Mouse (Mus musculus): ENCODE data around the gene 4930572O03Rik. TPM values are rescaled to one million over a fixed set of nuclear protein-coding genes. Genes with fewer than 3 reads are reported as not detected.
"Not testable (repeated sequence)": the region's sequence is repeated elsewhere in the genome, so short reads cannot be mapped to it uniquely, and the experiment has no call there.

4930572O03Rik gene
- total RNA-seq (2021) = not detected
- long read RNA-seq, experiment 1 = 0 reads
- long read RNA-seq, experiment 2 = 0 reads

DNA sequence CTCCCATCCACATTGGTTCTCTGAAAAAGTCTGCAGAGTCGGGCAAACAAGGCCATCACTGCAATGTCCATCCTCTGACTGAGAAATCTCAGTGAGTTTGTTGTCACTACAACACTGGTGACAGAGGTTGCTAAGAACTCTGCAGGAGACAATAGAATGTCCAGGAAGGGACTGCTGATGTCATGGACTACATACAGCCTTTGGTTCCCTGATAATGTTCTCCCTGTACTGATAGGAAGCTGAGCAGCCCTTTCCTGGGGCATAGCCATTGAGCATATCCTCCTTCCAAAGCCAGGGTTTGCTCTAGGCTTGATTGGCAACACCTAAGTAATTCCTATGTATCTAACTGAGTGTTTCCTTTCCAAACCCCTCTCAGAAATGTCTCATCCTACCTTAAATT, at the start of gene 4930572O03Rik:
Gene 4930572O03Rik (minus strand): TSS at position 101 of the 400 bp plus-strand sequence.
- DNase-seq = not testable (repeated sequence)

DNA sequence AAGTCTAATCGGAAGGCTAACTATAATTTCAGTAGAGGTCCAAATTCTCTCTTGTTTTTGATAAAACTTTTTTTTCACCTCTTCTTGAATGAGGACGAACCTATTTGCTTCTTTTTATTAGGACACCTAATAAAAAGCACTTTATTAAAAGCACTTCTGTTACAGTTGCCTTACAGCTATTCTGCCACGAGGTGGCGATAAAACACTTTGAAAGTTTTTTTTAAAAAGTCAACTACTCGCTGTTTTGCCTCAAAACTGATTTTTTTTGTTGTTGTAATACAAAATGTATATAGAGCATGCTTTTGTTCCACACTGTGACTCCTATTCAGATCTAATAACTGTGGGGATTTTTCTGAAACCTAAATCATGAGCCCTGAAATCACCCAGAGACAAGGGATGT, 46.0 kb upstream of the 4930572O03Rik start:
- peak; percentile 44 for DNase-seq

DNA sequence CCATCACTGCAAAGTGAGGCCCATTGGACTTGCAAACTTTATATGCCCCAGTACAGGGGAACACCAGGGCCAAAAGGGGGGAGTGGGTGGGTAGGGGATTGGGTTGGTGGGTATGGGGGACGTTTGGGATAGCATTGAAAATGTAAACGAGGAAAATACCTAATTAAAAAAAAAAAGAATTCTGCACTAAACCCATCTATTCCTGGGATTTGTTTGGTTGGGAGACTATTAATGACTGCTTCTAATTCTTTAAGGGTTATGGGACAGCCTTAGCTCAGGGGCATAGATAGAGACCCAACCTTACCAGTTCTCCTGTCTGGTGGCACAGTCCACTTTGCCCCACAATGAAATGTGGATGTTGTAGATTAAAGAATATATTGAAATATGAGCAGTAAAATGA, 40.9 kb upstream of the 4930572O03Rik start:
- DNase-seq = not testable (repeated sequence)

DNA sequence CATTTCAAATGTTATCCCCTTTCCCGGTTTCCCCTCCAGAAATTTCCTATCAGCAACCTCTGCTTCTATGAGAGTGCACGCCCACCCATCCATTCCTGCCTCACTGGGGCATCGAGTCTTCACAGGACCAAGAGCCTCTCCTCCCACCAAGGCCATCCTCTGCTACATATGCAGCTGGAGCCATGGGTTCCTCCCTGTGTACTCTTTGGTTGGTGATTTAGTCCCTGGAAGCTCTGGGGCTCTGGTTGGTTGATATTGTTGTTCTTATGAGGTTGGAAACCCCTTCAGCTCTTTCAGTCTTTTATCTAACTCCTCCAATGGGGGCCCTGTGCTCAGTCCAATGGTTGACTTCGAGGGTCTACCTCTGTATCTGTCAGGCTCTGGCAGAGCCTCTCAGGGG, 35.0 kb upstream of the 4930572O03Rik start:
- not testable (repeated sequence) for DNase-seq

DNA sequence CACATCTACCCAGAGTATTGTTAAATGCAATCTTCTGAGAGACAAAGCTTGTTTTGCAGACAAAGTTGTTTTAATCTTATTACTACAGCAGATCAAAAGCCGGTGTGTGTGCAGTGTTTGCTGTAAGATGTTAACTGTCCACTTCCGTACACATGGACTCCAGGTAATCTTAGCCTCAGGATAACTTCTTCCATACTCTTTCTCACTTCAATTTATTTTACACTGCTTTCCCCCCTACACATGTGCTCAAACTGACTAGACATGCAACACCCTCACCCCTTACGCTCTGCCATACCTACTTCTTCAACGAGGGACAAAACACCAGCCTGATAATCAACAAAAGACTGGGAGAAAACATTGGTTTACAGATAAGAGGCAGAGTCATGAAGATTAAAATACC, 34.0 kb upstream of the 4930572O03Rik start:
- DNase-seq = not testable (repeated sequence)

DNA sequence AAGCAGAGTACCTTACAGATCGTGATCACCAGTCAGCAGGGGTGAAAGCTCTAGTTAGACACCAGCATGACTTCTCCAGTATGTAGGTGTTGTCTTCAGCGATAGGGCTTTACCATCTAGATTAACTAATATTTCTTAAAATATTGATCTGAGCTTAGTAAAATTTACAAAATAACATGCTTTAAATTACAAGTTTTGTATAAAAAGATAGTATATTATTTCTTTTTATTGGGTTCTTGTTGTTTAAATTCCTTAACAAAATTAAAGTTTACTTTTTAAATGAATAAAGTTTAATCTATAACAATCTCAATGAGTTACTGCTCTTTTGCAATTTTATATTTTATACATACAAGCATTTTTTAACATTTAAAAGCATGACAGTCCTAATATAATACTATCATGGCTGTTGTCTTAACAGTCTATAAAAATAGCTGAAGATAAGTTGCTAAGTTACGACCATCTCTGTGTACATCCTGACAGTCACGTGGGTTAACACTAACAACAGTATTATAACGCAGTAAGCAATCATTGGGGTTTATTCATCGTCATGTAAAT, 32.9 kb upstream of the 4930572O03Rik start:
- not testable (repeated sequence) for DNase-seq

DNA sequence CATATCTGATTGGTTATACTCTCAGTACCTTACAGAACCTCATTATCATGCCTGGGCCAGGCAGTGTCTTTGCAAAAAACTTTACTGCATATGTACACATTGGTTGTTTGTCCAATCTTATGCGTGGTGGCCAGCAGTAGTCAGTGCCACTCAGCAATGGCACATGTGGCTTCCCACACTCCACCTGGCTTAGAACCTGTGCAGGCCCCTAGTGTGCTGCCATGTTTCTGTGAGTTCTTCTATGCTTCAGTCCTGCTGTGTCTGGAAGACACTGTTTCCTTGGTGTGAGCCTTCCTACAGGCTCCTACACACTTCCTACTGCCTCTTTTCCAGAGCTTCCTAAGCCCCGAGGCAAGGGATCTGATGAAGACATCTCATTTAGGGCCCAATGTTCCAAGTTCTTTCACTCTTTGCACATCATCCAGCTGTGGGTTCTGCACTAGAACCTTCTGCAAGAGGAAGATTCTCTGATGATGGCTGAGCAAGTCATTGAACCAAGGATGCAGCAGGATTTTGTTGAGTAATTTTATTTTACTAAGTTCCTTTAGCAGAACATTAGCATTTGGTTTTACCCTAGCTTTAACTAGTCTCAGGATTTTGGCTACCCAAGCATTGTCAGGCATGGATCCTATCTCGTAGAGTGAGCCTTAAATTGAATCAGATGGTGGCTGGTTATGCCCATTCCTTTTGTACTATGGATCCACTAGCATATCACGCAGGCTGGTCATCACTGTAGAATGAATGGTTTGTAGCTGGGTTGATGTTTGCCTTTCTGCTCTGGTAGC, 32.2 kb upstream of the 4930572O03Rik start:
- not testable (repeated sequence) for DNase-seq

DNA sequence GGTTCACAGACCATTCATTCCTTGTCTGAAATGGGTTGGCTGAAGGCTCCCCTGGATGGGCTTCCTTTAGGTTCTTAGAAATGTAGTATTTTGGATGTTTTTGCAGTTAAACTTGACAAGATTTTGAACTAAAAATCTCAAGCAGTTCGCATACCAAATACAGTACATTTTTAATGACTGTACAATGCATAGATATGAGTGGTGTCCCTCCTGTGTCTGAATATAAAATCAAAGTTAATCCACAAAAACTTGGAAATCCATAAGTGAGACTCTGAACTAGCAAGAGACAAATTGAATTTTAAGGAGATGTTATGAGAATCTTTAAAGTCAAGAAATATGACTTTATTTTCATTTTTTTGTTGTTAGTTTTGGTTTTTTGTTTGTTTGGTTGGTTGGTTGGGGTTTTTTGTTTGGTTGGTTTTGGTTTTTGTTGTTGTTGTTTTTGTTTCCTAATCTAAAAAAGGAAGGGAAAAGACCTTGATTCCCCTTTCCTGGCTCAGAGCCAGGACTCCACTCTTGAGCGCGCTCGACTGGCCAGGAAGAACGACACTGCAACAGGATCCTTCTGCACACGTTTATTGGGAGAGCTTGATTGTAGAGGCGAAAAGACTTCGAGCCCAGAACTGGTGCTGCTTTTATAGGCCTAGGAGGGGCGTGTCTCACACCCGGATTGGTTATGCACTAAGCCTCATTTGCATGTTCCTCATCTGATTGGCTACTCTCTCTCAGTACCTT, 24.6 kb upstream of the 4930572O03Rik start:
- DNase-seq = not testable (repeated sequence)

DNA sequence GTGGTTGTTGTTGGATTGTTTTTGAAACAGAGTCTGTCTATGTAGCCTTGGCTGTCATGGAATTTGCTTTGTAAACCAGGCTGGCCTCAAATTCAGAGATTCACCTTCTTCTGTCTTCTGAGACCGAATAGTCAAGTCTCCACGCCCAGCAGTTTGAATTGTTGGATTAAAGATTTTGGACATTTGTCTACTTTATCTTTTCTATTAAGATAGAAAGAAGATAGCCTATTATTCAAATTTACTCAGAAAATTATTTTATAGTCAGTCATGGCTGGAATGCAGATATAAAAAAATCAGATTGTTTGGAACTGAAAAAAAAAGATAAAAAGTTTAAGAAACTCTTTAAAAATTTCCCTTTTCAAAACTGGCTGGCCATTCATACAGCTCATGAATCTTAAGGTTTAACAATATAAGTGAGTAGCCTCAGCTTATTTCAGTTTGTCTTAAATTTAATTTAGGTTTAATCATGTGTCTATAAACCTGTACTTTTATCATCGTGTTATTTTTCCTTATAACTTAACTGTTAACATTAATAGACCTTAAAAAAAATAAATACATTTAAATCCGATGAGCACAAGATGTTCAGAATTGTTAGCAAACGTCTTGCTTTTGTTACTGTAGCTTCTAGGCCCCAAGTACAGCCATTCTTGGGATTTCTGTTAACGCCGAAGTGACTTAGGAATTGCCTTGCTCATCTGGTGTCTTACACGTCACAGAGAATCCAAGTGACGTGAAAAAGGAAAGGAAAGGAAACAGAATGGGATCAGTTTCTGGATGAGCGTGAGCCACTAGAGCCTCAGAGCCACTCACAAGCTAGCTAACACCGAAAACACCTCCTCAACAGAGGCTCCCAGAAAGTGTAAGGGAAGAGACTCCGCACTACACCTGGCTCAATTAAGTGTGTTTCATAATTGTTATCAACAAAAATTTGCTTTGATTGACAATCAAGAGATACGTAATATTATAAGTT, 23.4 kb upstream of the 4930572O03Rik start:
- not testable (repeated sequence) for DNase-seq

DNA sequence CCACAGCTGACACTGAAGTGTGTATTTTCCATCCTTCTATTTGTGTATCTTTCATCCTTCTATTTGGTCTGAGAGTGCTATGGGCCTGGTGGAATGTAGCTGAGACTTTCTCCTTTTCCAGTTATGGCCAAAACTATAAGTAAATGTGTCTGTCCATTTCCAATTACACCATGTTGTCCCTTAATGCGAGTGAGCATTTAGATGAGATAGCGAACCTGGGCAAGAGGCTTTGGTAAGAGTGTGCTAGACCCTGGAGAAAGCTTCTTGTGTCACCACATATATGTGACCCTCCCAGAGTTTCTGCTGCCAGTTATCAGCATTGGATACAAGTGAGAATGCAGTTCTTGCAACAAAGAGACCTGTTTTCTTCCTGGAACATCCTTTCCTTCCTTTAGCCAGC, 22.0 kb upstream of the 4930572O03Rik start:
- DNase-seq = not testable (repeated sequence)

DNA sequence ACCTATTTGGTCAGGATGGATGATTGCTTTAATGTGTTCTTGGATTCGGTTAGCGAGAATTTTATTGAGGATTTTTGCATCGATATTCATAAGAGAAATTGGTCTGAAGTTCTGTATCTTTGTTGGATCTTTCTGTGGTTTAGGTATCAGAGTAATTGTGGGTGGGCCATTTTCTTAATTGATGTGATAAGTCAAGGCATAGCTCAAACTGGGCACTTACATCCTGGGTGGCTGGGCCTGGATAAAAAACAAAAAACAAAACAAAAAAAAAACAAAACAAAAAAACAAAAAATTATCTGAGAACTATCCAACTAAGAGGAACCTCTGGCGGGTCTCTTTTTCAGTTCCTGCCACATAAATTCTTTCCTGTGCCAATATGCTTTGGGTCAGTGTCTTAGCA, 20.9 kb upstream of the 4930572O03Rik start:
- not testable (repeated sequence) for DNase-seq

DNA sequence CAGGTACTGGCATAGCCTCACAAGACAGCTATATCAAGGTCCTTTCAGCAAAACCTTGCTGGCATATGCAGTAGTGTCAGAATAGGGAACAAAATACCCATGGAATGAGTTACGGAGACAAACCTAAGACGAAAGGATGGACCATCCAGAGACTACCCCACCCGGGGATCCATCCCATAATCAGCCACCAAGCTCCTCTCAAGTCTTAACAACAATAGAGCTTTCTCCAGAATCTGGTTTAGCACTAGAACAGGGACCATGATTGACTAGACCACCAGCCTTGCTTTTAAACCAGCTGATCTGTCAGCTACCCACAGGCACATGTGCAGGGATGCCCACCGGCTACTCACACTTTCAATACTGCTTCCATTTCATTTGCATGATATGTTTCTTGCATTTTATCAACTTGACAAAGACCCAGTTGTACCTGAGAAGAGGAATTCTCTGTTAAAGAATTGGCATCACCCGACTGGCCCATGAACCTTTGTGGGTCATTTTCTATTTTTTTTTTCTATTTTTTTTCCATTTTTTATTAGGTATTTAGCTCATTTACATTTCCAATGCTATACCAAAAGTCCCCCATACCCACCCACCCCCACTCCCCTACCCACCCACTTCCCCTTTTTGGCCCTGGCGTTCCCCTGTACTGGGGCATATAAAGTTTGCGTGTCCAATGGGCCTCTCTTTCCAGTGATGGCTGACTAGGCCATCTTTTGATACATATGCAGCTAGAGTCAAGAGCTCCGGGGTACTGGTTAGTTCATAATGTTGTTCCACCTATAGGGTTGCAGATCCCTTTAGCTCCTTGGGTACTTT, 17.8 kb upstream of the 4930572O03Rik start:
- DNase-seq = not testable (repeated sequence)

DNA sequence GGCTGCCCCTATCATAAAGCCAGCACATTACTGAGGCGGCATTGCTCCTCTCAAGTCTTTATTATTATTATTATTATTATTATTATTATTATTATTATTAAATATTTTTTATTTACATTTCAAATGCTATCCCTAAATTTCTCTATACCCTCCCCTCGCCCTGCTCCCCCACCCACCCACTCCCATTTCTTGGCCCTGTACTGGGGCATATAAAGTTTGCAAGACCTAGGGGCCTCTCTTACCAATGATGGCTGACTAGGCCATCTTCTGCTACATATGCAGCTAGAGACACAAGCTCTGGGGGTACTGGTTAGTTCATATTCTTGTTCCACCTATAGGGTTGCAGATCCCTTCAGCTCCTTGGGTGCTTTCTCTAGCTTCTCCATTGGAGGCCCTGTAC, 17.1 kb upstream of the 4930572O03Rik start:
- DNase-seq = not testable (repeated sequence)

DNA sequence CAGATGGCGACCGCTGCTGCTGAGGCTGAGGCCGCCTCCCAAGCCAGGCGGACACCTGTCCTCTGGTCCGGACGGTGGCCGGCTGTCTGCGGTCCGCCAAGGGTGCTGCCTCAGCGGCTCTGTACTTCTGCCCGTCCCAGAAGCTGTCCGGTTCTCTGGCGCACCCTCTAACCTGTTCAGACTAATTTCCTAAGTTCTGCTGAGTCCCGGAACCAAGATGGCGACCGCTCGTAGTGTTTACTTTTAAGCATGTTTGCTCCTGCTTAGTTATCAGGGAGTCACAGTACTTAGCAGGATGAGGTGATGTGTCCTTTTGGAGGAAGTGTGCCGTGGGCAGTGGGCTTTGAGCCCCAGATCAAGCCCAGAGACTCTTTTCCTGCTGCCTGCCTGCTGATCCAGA, 13.9 kb upstream of the 4930572O03Rik start:
- not testable (repeated sequence) for DNase-seq

DNA sequence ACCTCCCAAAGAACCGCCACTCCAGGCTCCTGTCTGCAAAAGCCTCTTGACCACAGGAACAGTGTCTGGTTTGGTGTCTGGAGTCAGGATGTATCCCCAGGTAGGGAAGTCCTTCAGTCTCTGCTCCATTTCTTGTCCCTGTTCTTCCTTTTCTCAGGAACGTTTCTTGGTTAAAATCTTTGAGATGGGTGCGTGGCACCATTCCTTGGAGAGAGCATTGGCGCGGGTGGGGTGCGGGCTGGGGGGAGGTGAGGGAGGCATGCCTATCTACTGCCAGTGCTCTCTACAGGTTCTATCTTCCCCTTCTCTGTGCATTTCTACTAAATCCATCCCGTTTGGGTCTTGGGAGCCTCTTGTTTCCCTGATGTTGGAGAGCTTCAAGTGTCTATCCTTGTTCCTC, 7.0 kb upstream of the 4930572O03Rik start:
- DNase-seq = not testable (repeated sequence)

DNA sequence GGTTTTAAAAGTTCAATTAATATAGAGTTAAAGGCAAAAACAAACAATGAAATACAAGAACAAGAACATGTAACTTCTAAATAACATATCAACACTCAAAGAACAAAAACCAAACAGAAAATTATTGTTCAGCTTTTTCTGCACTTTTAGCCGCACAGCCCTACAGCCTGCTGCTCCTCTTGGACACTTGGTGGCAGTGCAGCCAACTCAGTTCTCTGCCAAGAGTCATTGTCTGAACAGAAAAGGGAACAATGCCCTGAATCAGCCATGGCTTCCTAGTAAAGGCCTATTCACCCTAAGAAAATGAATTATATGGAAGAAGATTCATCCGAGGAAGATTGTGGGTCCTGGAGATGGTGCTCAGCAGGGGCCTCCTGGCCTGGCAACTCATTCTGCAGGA, 4.5 kb downstream of the 4930572O03Rik start:
- DNase-seq = not testable (repeated sequence)

DNA sequence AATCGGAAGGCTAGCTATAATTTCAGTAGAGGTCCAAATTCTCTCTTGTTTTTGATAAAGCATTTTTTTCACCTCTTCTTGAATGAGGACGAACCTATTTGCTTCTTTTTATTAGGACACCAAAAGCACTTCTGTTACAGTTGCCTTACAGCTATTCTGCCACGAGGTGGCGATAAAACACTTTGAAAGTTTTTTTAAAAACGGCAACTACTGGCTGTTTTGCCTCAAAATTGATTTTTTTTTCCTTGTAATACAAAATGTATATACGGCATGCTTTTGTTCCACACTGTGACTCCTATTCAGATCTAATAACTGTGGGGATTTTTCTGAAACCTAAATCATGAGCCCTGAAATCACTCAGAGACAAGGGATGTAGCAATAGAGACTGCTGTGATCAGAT, 11.2 kb downstream of the 4930572O03Rik start:
- DNase-seq = peak; percentile 6

DNA sequence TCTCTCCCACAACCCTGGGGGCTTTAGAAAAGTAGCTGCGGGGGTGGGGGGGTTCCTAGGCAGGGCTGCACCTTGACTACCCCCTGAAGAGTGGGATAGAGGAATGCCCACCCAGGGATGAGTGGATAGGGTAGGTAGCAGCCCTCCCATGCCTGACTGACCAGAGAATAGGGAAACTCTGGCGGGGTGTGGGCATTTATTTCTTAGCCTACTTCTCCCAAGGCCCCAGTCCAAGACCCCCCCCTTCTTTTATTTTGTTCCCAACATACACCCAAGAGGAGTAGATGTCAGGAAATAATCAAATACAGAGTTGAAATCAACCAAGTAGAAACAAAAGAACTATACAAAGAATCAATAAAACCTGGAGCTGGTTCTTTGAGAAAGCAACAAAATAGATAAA, 19.2 kb downstream of the 4930572O03Rik start:
- DNase-seq = not testable (repeated sequence)

DNA sequence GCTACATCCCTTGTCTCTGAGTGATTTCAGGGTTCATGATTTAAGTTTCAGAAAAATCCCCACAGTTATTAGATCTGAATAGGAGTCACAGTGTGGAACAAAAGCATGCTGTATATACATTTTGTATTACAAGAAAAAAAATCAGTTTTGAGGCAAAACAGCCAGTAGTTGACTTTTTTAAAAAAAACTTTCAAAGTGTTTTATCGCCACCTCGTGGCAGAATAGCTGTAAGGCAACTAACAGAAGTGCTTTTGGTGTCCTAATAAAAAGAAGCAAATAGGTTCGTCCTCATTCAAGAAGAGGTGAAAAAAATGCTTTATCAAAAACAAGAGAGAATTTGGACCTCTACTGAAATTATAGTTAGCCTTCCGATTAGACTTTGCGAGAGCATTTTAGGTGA, 26.8 kb downstream of the 4930572O03Rik start:
- DNase-seq = not testable (repeated sequence)

DNA sequence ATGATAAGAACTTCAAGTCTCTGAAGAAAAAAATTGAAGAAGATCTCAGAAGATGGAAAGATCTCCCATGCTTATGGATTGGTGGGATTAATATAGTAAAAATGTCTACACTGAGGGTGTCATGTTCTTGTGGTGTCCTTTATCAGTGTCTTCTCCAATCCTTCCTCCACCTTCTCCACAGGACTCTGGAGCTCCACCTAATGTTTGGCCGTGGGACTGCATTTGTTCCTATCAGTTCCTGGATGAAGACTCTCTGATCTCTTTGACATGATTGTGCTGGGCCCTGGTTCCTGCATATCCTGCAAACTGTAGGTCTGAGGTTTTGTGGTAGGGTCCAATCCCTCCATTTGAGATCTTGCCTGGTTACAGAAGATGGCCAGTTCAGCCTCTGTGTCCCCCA, 28.7 kb downstream of the 4930572O03Rik start:
- DNase-seq = peak; percentile 51

DNA sequence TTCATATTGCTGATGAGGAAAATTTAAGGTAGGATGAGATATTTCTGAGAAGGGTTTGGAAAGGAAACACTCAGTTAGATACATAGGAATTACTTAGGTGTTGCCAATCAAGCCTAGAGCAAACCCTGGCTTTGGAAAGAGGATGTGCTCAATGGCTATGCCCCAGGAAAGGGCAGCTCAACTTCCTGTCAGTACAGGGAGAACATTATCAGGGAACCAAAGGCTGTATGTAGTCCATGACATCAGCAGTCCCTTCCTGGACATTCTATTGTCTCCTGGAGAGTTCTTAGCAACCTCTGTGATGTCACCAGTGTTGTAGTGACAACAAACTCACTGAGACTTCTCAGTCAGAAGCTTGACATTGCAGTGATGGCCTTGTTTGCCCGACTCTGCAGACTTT, 38.1 kb downstream of the 4930572O03Rik start, which contains the start of gene Speer4d:
Gene Speer4d (plus strand): TSS at position 301 of the 400 bp plus-strand sequence.
- DNase-seq = not testable (repeated sequence)

Measured in adrenal gland, postnatal 10 days (tissue).